Mouse (Mus musculus) midbrain, embryonic 14.5 days (tissue): ENCODE measurements around the gene Pfdn2. TPM values are rescaled to one million over a fixed set of nuclear protein-coding genes. Genes with fewer than 3 reads are reported as not detected.
"Not testable (repeated sequence)": the region's sequence is repeated elsewhere in the genome, so short reads cannot be mapped to it uniquely, and the experiment has no call there.

Source experiments
- ATAC-seq: fragments of 200-750 bp; cut with Nextera tagmentation; 2 replicates; pipeline ENCODE4 v1.8.0; 2017; ENCODE audit warnings: moderate number of reproducible peaks, moderate library complexity; ENCODE audit not compliant: low FRiP score, low TSS enrichment
- DNase-seq: peaks from one replicate; pipeline ENCODE4 v3.0.0-alpha.2; 2015
- H3K27ac ChIP-seq: fragments of 300-500 bp; sonication (generic); replicated peaks from 2 replicates; pipeline ENCODE4 v1.5.1; 2014; ENCODE audit warnings: mild to moderate bottlenecking, low read depth, low read length, moderate library complexity
- H3K27me3 ChIP-seq: fragments of 300-500 bp; sonication (generic); 2 replicates; pipeline ENCODE4 v1.6.1; 2014; ENCODE audit warnings: low read length, control low read depth, mixed read lengths; ENCODE audit not compliant: control insufficient read depth, insufficient read depth
- H3K36me3 ChIP-seq: fragments of 300-500 bp; sonication (generic); 2 replicates; pipeline ENCODE4 v1.6.1; 2014; ENCODE audit warnings: low read length, control low read depth; ENCODE audit not compliant: control insufficient read depth, insufficient read depth
- H3K4me1 ChIP-seq: fragments of 300-500 bp; sonication (generic); 2 replicates; pipeline ENCODE4 v1.6.1; 2014; ENCODE audit warnings: mild to moderate bottlenecking, antibody characterized with exemption, low read length, control low read depth; ENCODE audit not compliant: control insufficient read depth, insufficient read depth
- H3K4me2 ChIP-seq: fragments of 300-500 bp; sonication (generic); 2 replicates; pipeline ENCODE4 v1.6.1; 2014; ENCODE audit warnings: mild to moderate bottlenecking, low read length, moderate library complexity
- H3K4me3 ChIP-seq: fragments of 300-500 bp; sonication (generic); replicated peaks from 2 replicates; pipeline ENCODE4 v1.5.1; 2014; ENCODE audit warnings: low read depth, low read length
- H3K9ac ChIP-seq: fragments of 300-500 bp; sonication (generic); replicated peaks from 2 replicates; pipeline ENCODE4 v1.6.1; 2014; ENCODE audit warnings: mild to moderate bottlenecking, low read length, moderate library complexity
- H3K9me3 ChIP-seq: fragments of 300-500 bp; sonication (generic); 2 replicates; pipeline ENCODE4 v1.6.1; 2016; ENCODE audit warnings: low read length, control low read depth, mixed read lengths; ENCODE audit not compliant: control insufficient read depth
- WGBS: fragments of 180-500 bp; shearing (Covaris S2); extraction: QIAGEN DNeasy Blood & Tissue Kit; methylation state at CpG from one replicate; pipeline ENCODE4 v1.1.7; 2014; 5-methylcytosine and 5-hydroxymethylcytosine counted together
- polyA plus RNA-seq: library from polyadenylated mRNA; unstranded; fragments of >200 nt; fragmentation: Nextera tagmentation; extraction: Ambion mirVana; gene quantifications from 2 replicates; pipeline ENCODE4 v1.2.1, GENCODE M21; 2014

Pfdn2 gene
- 63.0 and 94.0 TPM in 2 replicates for polyA plus RNA-seq

GRCm38 (mm10) chr1:171345225-171346094 is at the start of gene Pfdn2, which contains the start of gene Nit1:
TSS of gene Pfdn2 (plus strand) at chr1:171345670.
TSS of gene Nit1 (minus strand) at chr1:171345646.
- Histone ChIP-seq H3K9me3 (peaks cover 7% of the 10 kb centered on the region), H3K4me1 (peaks cover 16% of the 10 kb centered on the region), H3K27ac (peak within 1 kb of the TSS; percentile 79), H3K27me3 (no peaks in the 10 kb centered on the region), H3K4me2 (peak within 1 kb of the TSS; percentile 93), H3K4me3 (peak within 1 kb of the TSS; percentile 98), H3K36me3 (peaks cover 36% of the 10 kb centered on the region), H3K9ac (peak within 1 kb of the TSS; percentile 77)
- DNase-seq: peak; percentile 96
- peak; percentile 93 for ATAC-seq
- 1% methylated on average over 53 of the region's 53 CpGs for WGBS

- WGBS: 79% methylated on average over 3 of the region's 3 CpGs
- Histone ChIP-seq H3K4me3 (no peak overlapping the region), H3K4me2 (no peak overlapping the region), H3K9me3 (no peaks in the 10 kb centered on the region), H3K9ac (no peak overlapping the region), H3K27me3 (0 out of 2 replicates have a peak, but pooled peaks cover 9% of the 10 kb centered on the region), H3K4me1 (peaks cover 7% of the 10 kb centered on the region), H3K36me3 (no peaks in the 10 kb centered on the region), H3K27ac (no peak overlapping the region)
- ATAC-seq: no peak
- no peak for DNase-seq
Observed at GRCm38 (mm10) chr1:171298226-171298625, 47.2 kb upstream of the Pfdn2 start.

- DNase-seq, H3K4me1 ChIP-seq, H3K36me3 ChIP-seq: not testable (repeated sequence)
Observed at GRCm38 (mm10) chr1:171306157-171306556, 39.3 kb upstream of the Pfdn2 start.

GRCm38 (mm10) chr1:171309321-171309720 is 36.1 kb upstream of the Pfdn2 start:
- Histone ChIP-seq H3K9ac (no peak overlapping the region), H3K4me3 (no peak overlapping the region), H3K36me3 (no peaks in the 10 kb centered on the region), H3K9me3 (no peaks in the 10 kb centered on the region), H3K27me3 (no peaks in the 10 kb centered on the region), H3K4me1 (no peaks in the 10 kb centered on the region), H3K4me2 (no peak overlapping the region), H3K27ac (no peak overlapping the region)
- DNase-seq (no peak), ATAC-seq (no peak)
- WGBS: 72% methylated on average over 2 of the region's 2 CpGs

More at GRCm38 (mm10) chr1:171306157-171306556, 39.3 kb upstream of the Pfdn2 start:
- H3K9me3 ChIP-seq, H3K27me3 ChIP-seq, ATAC-seq, H3K4me2 ChIP-seq, H3K4me3 ChIP-seq, H3K27ac ChIP-seq, H3K9ac ChIP-seq: not testable (repeated sequence)
- 73% methylated on average over 5 of the region's 5 CpGs for WGBS

- Histone ChIP-seq H3K4me1 (no peaks in the 10 kb centered on the region), H3K9me3 (no peaks in the 10 kb centered on the region), H3K27me3 (no peaks in the 10 kb centered on the region), H3K4me2 (no peak overlapping the region), H3K4me3 (no peak overlapping the region), H3K27ac (no peak overlapping the region), H3K9ac (no peak overlapping the region), H3K36me3 (no peaks in the 10 kb centered on the region)
- 12% methylated on average over 7 of the region's 7 CpGs for WGBS
- ATAC-seq: no peak
- DNase-seq: no peak
Observed at GRCm38 (mm10) chr1:171319748-171320147, 25.7 kb upstream of the Pfdn2 start.

- Histone ChIP-seq H3K27me3 (no peaks in the 10 kb centered on the region), H3K4me3 (no peak overlapping the region), H3K9ac (no peak overlapping the region), H3K4me2 (no peak overlapping the region), H3K9me3 (no peaks in the 10 kb centered on the region), H3K4me1 (no peaks in the 10 kb centered on the region), H3K36me3 (no peaks in the 10 kb centered on the region), H3K27ac (no peak overlapping the region)
- no peak for DNase-seq
- 15% methylated on average over 5 of the region's 5 CpGs for WGBS
- ATAC-seq: no peak
Observed at GRCm38 (mm10) chr1:171320151-171320550, 25.3 kb upstream of the Pfdn2 start.

- Histone ChIP-seq H3K27me3 (no peaks in the 10 kb centered on the region), H3K9me3 (no peaks in the 10 kb centered on the region), H3K36me3 (no peaks in the 10 kb centered on the region), H3K4me1 (no peaks in the 10 kb centered on the region), H3K9ac (no peak overlapping the region), H3K27ac (no peak overlapping the region), H3K4me3 (no peak overlapping the region), H3K4me2 (no peak overlapping the region)
- DNase-seq: peak; percentile 73
- ATAC-seq: no peak
Observed at GRCm38 (mm10) chr1:171321415-171321814, 24.1 kb upstream of the Pfdn2 start.

- no peak overlapping the region for H3K4me3 ChIP-seq
- H3K9ac ChIP-seq: no peak overlapping the region
- H3K27ac ChIP-seq: no peak overlapping the region
- no peaks in the 10 kb centered on the region for H3K27me3 ChIP-seq
- 85% methylated on average over 1 of the region's 1 CpGs for WGBS
- ATAC-seq: no peak
- H3K4me2 ChIP-seq: no peak overlapping the region
- no peak for DNase-seq
- no peaks in the 10 kb centered on the region for H3K36me3 ChIP-seq
- H3K9me3 ChIP-seq: no peaks in the 10 kb centered on the region
- peaks cover under 1% of the 10 kb centered on the region; the same call in 1 of the 2 replicates for H3K4me1 ChIP-seq
Observed at GRCm38 (mm10) chr1:171322012-171322411, 23.5 kb upstream of the Pfdn2 start.

GRCm38 (mm10) chr1:171325571-171325970 is 19.9 kb upstream of the Pfdn2 start:
- WGBS: 94% methylated on average over 2 of the region's 2 CpGs
- Histone ChIP-seq H3K27me3 (no peaks in the 10 kb centered on the region), H3K4me1 (peaks cover 17% of the 10 kb centered on the region), H3K4me3 (no peak overlapping the region), H3K9me3 (no peaks in the 10 kb centered on the region), H3K36me3 (no peaks in the 10 kb centered on the region), H3K27ac (no peak overlapping the region), H3K9ac (no peak overlapping the region), H3K4me2 (no peak overlapping the region)
- ATAC-seq (no peak), DNase-seq (no peak)
